Mouse (Mus musculus) liver, embryonic 14.5 days (tissue): ENCODE measurements at regions not wholly inside any gene's neighbourhood (a gene's known extent, or its start where the extent isn't known, plus 50 kb on each side); places are given as distances from the start of the nearest gene placed in this dataset.

Experiments used
- CTCF ChIP-seq: IDR thresholded peaks from 2 replicates; pipeline ENCODE4 v1.5.1; 2016; ENCODE audit warnings: antibody characterized with exemption, low read depth, control low read depth
- EP300 ChIP-seq: IDR thresholded peaks from 2 replicates; pipeline ENCODE4 v1.6.1; 2016; ENCODE audit warnings: antibody characterized with exemption, low read depth

- TF ChIP-seq CTCF = no peak
- TF ChIP-seq EP300 = no peak
Observed at GRCm38 (mm10) chr1:82150219-82151128, 82.4 kb upstream of the Gm9747 start.
